Mouse (Mus musculus): ENCODE data around the gene Cdca7l.

DNA sequence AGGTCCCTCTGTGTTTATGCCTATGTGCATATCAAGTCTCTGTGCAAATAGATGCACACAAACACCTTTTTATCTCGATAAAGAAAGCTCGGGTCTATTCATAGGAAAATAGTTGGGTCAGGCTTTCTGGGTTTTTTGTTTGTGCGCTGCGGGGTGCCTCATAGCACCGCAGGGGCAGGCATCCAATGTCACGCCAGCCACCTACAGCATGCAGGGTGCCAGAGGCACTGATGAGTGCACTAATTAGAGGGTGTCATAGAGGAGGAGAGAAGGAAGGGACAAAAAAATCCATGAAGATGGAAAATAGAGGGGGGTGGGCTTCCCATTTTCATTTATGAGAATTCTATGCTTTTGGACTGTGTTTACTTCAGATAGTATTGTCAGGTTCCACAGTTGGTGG, 17.5 kb upstream of the Cdca7l start:
- TF ChIP-seq POLR2A (IDR thresholded peaks at IDR 0.05; ENCODE audit: insufficient read depth, low read depth, low read length) (no peak), CTCF (IDR thresholded peaks at IDR 0.05) (no peak), EP300 (IDR thresholded peaks at IDR 0.05; ENCODE audit: insufficient read depth, low read depth, low read length) (no peak)

All from heart, adult 2 months (tissue).